Mouse (Mus musculus): ENCODE data around the gene Slc25a44. TPM values are rescaled to one million over a fixed set of nuclear protein-coding genes. Genes with fewer than 3 reads are reported as not detected.
A peak's percentile ranks its signal among the peaks of the same experiment; 100 is the strongest.

Gene Slc25a44
- polyA plus RNA-seq (2014; fragmentation: Nextera tagmentation; extraction: Ambion mirVana): 22.1 and 23.7 TPM in 2 replicates

GRCm38 (mm10) chr3:88424605-88425329 is at the start of gene Slc25a44:
Gene Slc25a44 (minus strand): TSS chr3:88425139.
- H3K4me1 ChIP-seq (replicated peaks; ENCODE audit: control insufficient read depth, insufficient read depth, low read length): no peaks in the 10 kb centered on the region
- no peaks in the 10 kb centered on the region for H3K9me3 ChIP-seq (ENCODE audit: control insufficient read depth, low read length)
- H3K36me3 ChIP-seq (ENCODE audit: control insufficient read depth, insufficient read depth, low read length): 0 out of 2 replicates have a peak, but pooled peaks cover 2% of the 10 kb centered on the region
- 1% methylated on average over 35 of the region's 35 CpGs for WGBS
- peak within 1 kb of the TSS; percentile 71 for H3K4me3 ChIP-seq (ENCODE audit: low read depth, low read length)
- no peaks in the 10 kb centered on the region for H3K27me3 ChIP-seq (ENCODE audit: control insufficient read depth, insufficient read depth, low read length)
- peak within 1 kb of the TSS; percentile 53 for H3K9ac ChIP-seq (ENCODE audit: low read depth, low read length)
- H3K4me2 ChIP-seq (replicated peaks; ENCODE audit: low read depth, low read length): peak within 1 kb of the TSS; percentile 75
- no peak within 1 kb of the TSS for H3K27ac ChIP-seq (ENCODE audit: low read depth, low read length)
- DNase-seq (ENCODE audit: low spot score) (peak; percentile 97), ATAC-seq (ENCODE audit: low FRiP score) (peak; percentile 98)

GRCm38 (mm10) chr3:88473571-88473970 is 48.6 kb upstream of the Slc25a44 start:
- H3K27me3 ChIP-seq (ENCODE audit: control insufficient read depth, insufficient read depth, low read length): no peaks in the 10 kb centered on the region
- H3K9me3 ChIP-seq (ENCODE audit: control insufficient read depth, low read length): no peaks in the 10 kb centered on the region
- WGBS: 92% methylated on average over 1 of the region's 1 CpGs

GRCm38 (mm10) chr3:88473020-88473419 is 48.1 kb upstream of the Slc25a44 start:
- Histone ChIP-seq H3K4me3 (ENCODE audit: low read depth, low read length) (no peak overlapping the region), H3K9me3 (ENCODE audit: control insufficient read depth, low read length) (no peaks in the 10 kb centered on the region), H3K27ac (ENCODE audit: low read depth, low read length) (no peak overlapping the region), H3K27me3 (ENCODE audit: control insufficient read depth, insufficient read depth, low read length) (no peaks in the 10 kb centered on the region), H3K4me1 (replicated peaks; ENCODE audit: control insufficient read depth, insufficient read depth, low read length) (no peaks in the 10 kb centered on the region), H3K9ac (ENCODE audit: low read depth, low read length) (no peak overlapping the region), H3K36me3 (ENCODE audit: control insufficient read depth, insufficient read depth, low read length) (no peaks in the 10 kb centered on the region), H3K4me2 (replicated peaks; ENCODE audit: low read depth, low read length) (no peak overlapping the region)
- WGBS: 33% methylated on average over 5 of the region's 5 CpGs
- DNase-seq (ENCODE audit: low spot score) (peak; percentile 52), ATAC-seq (ENCODE audit: low FRiP score) (no peak)

More at GRCm38 (mm10) chr3:88473571-88473970, 48.6 kb upstream of the Slc25a44 start:
- Histone ChIP-seq H3K4me3 (ENCODE audit: low read depth, low read length) (no peak overlapping the region), H3K4me2 (replicated peaks; ENCODE audit: low read depth, low read length) (no peak overlapping the region), H3K27ac (ENCODE audit: low read depth, low read length) (no peak overlapping the region), H3K9ac (ENCODE audit: low read depth, low read length) (no peak overlapping the region), H3K36me3 (ENCODE audit: control insufficient read depth, insufficient read depth, low read length) (no peaks in the 10 kb centered on the region), H3K4me1 (replicated peaks; ENCODE audit: control insufficient read depth, insufficient read depth, low read length) (no peaks in the 10 kb centered on the region)
- ATAC-seq (ENCODE audit: low FRiP score) (no peak), DNase-seq (ENCODE audit: low spot score) (no peak)

- H3K4me3 ChIP-seq (ENCODE audit: low read depth, low read length): no peak overlapping the region
- H3K9ac ChIP-seq (ENCODE audit: low read depth, low read length): no peak overlapping the region
- H3K36me3 ChIP-seq (ENCODE audit: control insufficient read depth, insufficient read depth, low read length): no peaks in the 10 kb centered on the region
- no peak overlapping the region for H3K27ac ChIP-seq (ENCODE audit: low read depth, low read length)
- no peak for ATAC-seq (ENCODE audit: low FRiP score)
- no peaks in the 10 kb centered on the region for H3K9me3 ChIP-seq (ENCODE audit: control insufficient read depth, low read length)
- DNase-seq (ENCODE audit: low spot score): no peak
- H3K4me1 ChIP-seq (replicated peaks; ENCODE audit: control insufficient read depth, insufficient read depth, low read length): no peaks in the 10 kb centered on the region
- no peaks in the 10 kb centered on the region for H3K27me3 ChIP-seq (ENCODE audit: control insufficient read depth, insufficient read depth, low read length)
- no peak overlapping the region for H3K4me2 ChIP-seq (replicated peaks; ENCODE audit: low read depth, low read length)
- 50% methylated on average over 10 of the region's 10 CpGs for WGBS
Observed at GRCm38 (mm10) chr3:88470943-88471479, 46.1 kb upstream of the Slc25a44 start.

GRCm38 (mm10) chr3:88469466-88469865 is 44.5 kb upstream of the Slc25a44 start:
- no peaks in the 10 kb centered on the region for H3K9me3 ChIP-seq (ENCODE audit: control insufficient read depth, low read length)

GRCm38 (mm10) chr3:88467116-88467824 is 42.3 kb upstream of the Slc25a44 start:
- no peaks in the 10 kb centered on the region for H3K4me1 ChIP-seq (replicated peaks; ENCODE audit: control insufficient read depth, insufficient read depth, low read length)
- H3K4me2 ChIP-seq (replicated peaks; ENCODE audit: low read depth, low read length): no peak overlapping the region
- 31% methylated on average over 16 of the region's 16 CpGs for WGBS
- no peak overlapping the region for H3K27ac ChIP-seq (ENCODE audit: low read depth, low read length)
- ATAC-seq (ENCODE audit: low FRiP score) (peak; percentile 76), DNase-seq (ENCODE audit: low spot score) (peak; percentile 96)
- no peak overlapping the region for H3K4me3 ChIP-seq (ENCODE audit: low read depth, low read length)
- H3K9ac ChIP-seq (ENCODE audit: low read depth, low read length): no peak overlapping the region
- no peaks in the 10 kb centered on the region for H3K9me3 ChIP-seq (ENCODE audit: control insufficient read depth, low read length)
- H3K27me3 ChIP-seq (ENCODE audit: control insufficient read depth, insufficient read depth, low read length): no peaks in the 10 kb centered on the region
- no peaks in the 10 kb centered on the region for H3K36me3 ChIP-seq (ENCODE audit: control insufficient read depth, insufficient read depth, low read length)

More at GRCm38 (mm10) chr3:88469466-88469865, 44.5 kb upstream of the Slc25a44 start:
- ATAC-seq (ENCODE audit: low FRiP score): no peak
- no peak overlapping the region for H3K4me3 ChIP-seq (ENCODE audit: low read depth, low read length)
- no peak overlapping the region for H3K9ac ChIP-seq (ENCODE audit: low read depth, low read length)
- no peak overlapping the region for H3K4me2 ChIP-seq (replicated peaks; ENCODE audit: low read depth, low read length)
- no peaks in the 10 kb centered on the region for H3K4me1 ChIP-seq (replicated peaks; ENCODE audit: control insufficient read depth, insufficient read depth, low read length)
- no peaks in the 10 kb centered on the region for H3K36me3 ChIP-seq (ENCODE audit: control insufficient read depth, insufficient read depth, low read length)
- H3K27ac ChIP-seq (ENCODE audit: low read depth, low read length): no peak overlapping the region
- 81% methylated on average over 2 of the region's 2 CpGs for WGBS
- no peaks in the 10 kb centered on the region for H3K27me3 ChIP-seq (ENCODE audit: control insufficient read depth, insufficient read depth, low read length)
- DNase-seq (ENCODE audit: low spot score): no peak

- no peaks in the 10 kb centered on the region for H3K36me3 ChIP-seq (ENCODE audit: control insufficient read depth, insufficient read depth, low read length)
- H3K4me1 ChIP-seq (replicated peaks; ENCODE audit: control insufficient read depth, insufficient read depth, low read length): no peaks in the 10 kb centered on the region
- H3K4me3 ChIP-seq (ENCODE audit: low read depth, low read length): no peak overlapping the region
- no peak for DNase-seq (ENCODE audit: low spot score)
- WGBS: 89% methylated on average over 2 of the region's 2 CpGs
- H3K9ac ChIP-seq (ENCODE audit: low read depth, low read length): no peak overlapping the region
- no peak overlapping the region for H3K4me2 ChIP-seq (replicated peaks; ENCODE audit: low read depth, low read length)
- ATAC-seq (ENCODE audit: low FRiP score): no peak
- H3K27ac ChIP-seq (ENCODE audit: low read depth, low read length): no peak overlapping the region
- H3K9me3 ChIP-seq (ENCODE audit: control insufficient read depth, low read length): no peaks in the 10 kb centered on the region
- H3K27me3 ChIP-seq (ENCODE audit: control insufficient read depth, insufficient read depth, low read length): no peaks in the 10 kb centered on the region
Observed at GRCm38 (mm10) chr3:88465127-88465526, 40.2 kb upstream of the Slc25a44 start.

- Histone ChIP-seq H3K36me3 (ENCODE audit: control insufficient read depth, insufficient read depth, low read length) (no peaks in the 10 kb centered on the region), H3K27ac (ENCODE audit: low read depth, low read length) (no peak overlapping the region), H3K27me3 (ENCODE audit: control insufficient read depth, insufficient read depth, low read length) (no peaks in the 10 kb centered on the region), H3K4me2 (replicated peaks; ENCODE audit: low read depth, low read length) (no peak overlapping the region), H3K4me1 (replicated peaks; ENCODE audit: control insufficient read depth, insufficient read depth, low read length) (no peaks in the 10 kb centered on the region), H3K4me3 (ENCODE audit: low read depth, low read length) (no peak overlapping the region), H3K9me3 (ENCODE audit: control insufficient read depth, low read length) (no peaks in the 10 kb centered on the region), H3K9ac (ENCODE audit: low read depth, low read length) (no peak overlapping the region)
- DNase-seq (ENCODE audit: low spot score): no peak
- no peak for ATAC-seq (ENCODE audit: low FRiP score)
- whole genome bisulfite sequencing: 46% methylated on average over 3 of the region's 3 CpGs
Observed at GRCm38 (mm10) chr3:88464425-88464824, 39.5 kb upstream of the Slc25a44 start.

Measured in hindbrain, embryonic 11.5 days (tissue).